Mouse (Mus musculus) stomach, postnatal 0 days (tissue): Measurements from ENCODE around the gene Etfbkmt. TPM values are rescaled to one million over a fixed set of nuclear protein-coding genes. Genes with fewer than 3 reads are reported as not detected.
A peak's percentile ranks its signal among the peaks of the same experiment; 100 is the strongest.
"Not testable (repeated sequence)": the region's sequence is repeated elsewhere in the genome, so short reads cannot be mapped to it uniquely, and the experiment has no call there.

Experiments
- ATAC-seq: fragments of 200-750 bp; cut with Nextera tagmentation; 2 replicates; pipeline ENCODE4 v1.8.0; 2017; ENCODE audit not compliant: low FRiP score, low TSS enrichment
- DNase-seq: peaks from one replicate; pipeline ENCODE4 v3.0.0-alpha.2; 2016; ENCODE audit warnings: low spot score
- H3K27ac ChIP-seq: fragments of 300-500 bp; sonication (generic); replicated peaks from 2 replicates; pipeline ENCODE4 v1.5.1; 2014; ENCODE audit warnings: mild to moderate bottlenecking, control low read depth
- H3K27me3 ChIP-seq: fragments of 300-500 bp; sonication (generic); 2 replicates; pipeline ENCODE4 v1.6.1; 2014; ENCODE audit warnings: low read length; ENCODE audit not compliant: control insufficient read depth, insufficient read depth
- H3K36me3 ChIP-seq: fragments of 300-500 bp; sonication (generic); 2 replicates; pipeline ENCODE4 v1.6.1; 2014; ENCODE audit warnings: low read length, mixed read lengths; ENCODE audit not compliant: control insufficient read depth, insufficient read depth
- H3K4me1 ChIP-seq: fragments of 300-500 bp; sonication (generic); replicated peaks from 2 replicates; pipeline ENCODE4 v1.6.1; 2014; ENCODE audit warnings: antibody characterized with exemption; ENCODE audit not compliant: control insufficient read depth, insufficient read depth
- H3K4me2 ChIP-seq: fragments of 300-500 bp; sonication (generic); replicated peaks from 2 replicates; pipeline ENCODE4 v1.6.1; 2014; ENCODE audit warnings: low read depth, mild to moderate bottlenecking, control low read depth, moderate library complexity
- H3K4me3 ChIP-seq: fragments of 300-500 bp; sonication (generic); 2 replicates; pipeline ENCODE4 v1.5.1; 2014; ENCODE audit warnings: low read depth, low read length, control low read depth
- H3K9ac ChIP-seq: fragments of 300-500 bp; sonication (generic); 2 replicates; pipeline ENCODE4 v1.6.1; 2014; ENCODE audit warnings: mild to moderate bottlenecking, low read length, control low read depth, mixed read lengths
- H3K9me3 ChIP-seq: fragments of 300-500 bp; sonication (generic); 2 replicates; pipeline ENCODE4 v1.6.1; 2016; ENCODE audit warnings: low read length; ENCODE audit not compliant: control insufficient read depth
- CTCF ChIP-seq: IDR thresholded peaks from 2 replicates; pipeline ENCODE4 v1.5.1; 2016; ENCODE audit warnings: antibody characterized with exemption, low read depth, mild to moderate bottlenecking, moderate library complexity
- EP300 ChIP-seq: optimal IDR thresholded peaks from 2 replicates; pipeline ENCODE3; 2016; ENCODE audit warnings: antibody characterized with exemption
- WGBS: fragments of 180-500 bp; shearing (Covaris S2); extraction: QIAGEN DNeasy Blood & Tissue Kit; methylation state at CpG from one replicate; pipeline ENCODE4 v1.1.7; 2014; 5-methylcytosine and 5-hydroxymethylcytosine counted together
- polyA plus RNA-seq: library from polyadenylated mRNA; unstranded; fragments of >200 nt; fragmentation: Nextera tagmentation; extraction: Ambion mirVana; gene quantifications from 2 replicates; pipeline ENCODE4 v1.2.1, GENCODE M21; 2015

The Etfbkmt gene
- polyA plus RNA-seq, 1 experiment from 2014 or later: 12.6 TPM

GRCm38 (mm10) chr6:149154116-149155030 lies 14.7 kb downstream of the Etfbkmt start:
- Histone ChIP-seq H3K27me3 (no peaks in the 10 kb centered on the region), H3K4me1 (0 out of 2 replicates have a peak, but pooled peaks cover 4% of the 10 kb centered on the region), H3K36me3 (peaks cover 4% of the 10 kb centered on the region; the same call in 1 of the 2 replicates), H3K9me3 (no peaks in the 10 kb centered on the region), H3K9ac (no peak overlapping the region), H3K27ac (peak overlapping the region; percentile 35; the same call in 1 of the 2 replicates), H3K4me3 (no peak overlapping the region), H3K4me2 (no peak overlapping the region)
- no peak for TF ChIP-seq EP300
- no peak for ATAC-seq
- no peak for DNase-seq
- WGBS: 21% methylated on average over 8 of the region's 8 CpGs

GRCm38 (mm10) chr6:149155031-149155841 lies 15.6 kb downstream of the Etfbkmt start:
- Histone ChIP-seq H3K27me3 (no peaks in the 10 kb centered on the region), H3K9me3 (no peaks in the 10 kb centered on the region), H3K4me3 (no peak overlapping the region), H3K27ac (peak overlapping the region; percentile 56), H3K36me3 (peaks cover 4% of the 10 kb centered on the region; the same call in 1 of the 2 replicates), H3K4me1 (0 out of 2 replicates have a peak, but pooled peaks cover 4% of the 10 kb centered on the region), H3K4me2 (no peak overlapping the region), H3K9ac (no peak overlapping the region)
- ATAC-seq (peak; percentile 65), DNase-seq (peak; percentile 44)
- WGBS: 33% methylated on average over 3 of the region's 3 CpGs
- TF ChIP-seq CTCF: no peak
- no peak for TF ChIP-seq EP300

GRCm38 (mm10) chr6:149167038-149167437 lies 27.4 kb downstream of the Etfbkmt start:
- H3K4me2 ChIP-seq, ATAC-seq, H3K27me3 ChIP-seq, DNase-seq, H3K36me3 ChIP-seq, H3K9ac ChIP-seq, H3K4me1 ChIP-seq, H3K9me3 ChIP-seq, H3K4me3 ChIP-seq, H3K27ac ChIP-seq: not testable (repeated sequence)
- WGBS: 59% methylated on average over 3 of the region's 4 CpGs

- DNase-seq: no peak
- 96% methylated on average over 1 of the region's 1 CpGs for WGBS
- Histone ChIP-seq H3K9ac (no peak overlapping the region), H3K27me3 (no peaks in the 10 kb centered on the region), H3K4me2 (no peak overlapping the region), H3K4me1 (no peaks in the 10 kb centered on the region), H3K27ac (no peak overlapping the region), H3K4me3 (no peak overlapping the region), H3K36me3 (0 out of 2 replicates have a peak, but pooled peaks cover 3% of the 10 kb centered on the region), H3K9me3 (no peaks in the 10 kb centered on the region; the same call in 1 of the 2 replicates)
- TF ChIP-seq EP300 (no peak), CTCF (no peak)
- ATAC-seq: no peak
These were observed 28.0 kb downstream of the Etfbkmt start for GRCm38 (mm10) chr6:149167672-149168071.

- Histone ChIP-seq H3K9ac (no peak overlapping the region), H3K36me3 (0 out of 2 replicates have a peak, but pooled peaks cover 3% of the 10 kb centered on the region), H3K9me3 (no peaks in the 10 kb centered on the region; the same call in 1 of the 2 replicates), H3K27ac (no peak overlapping the region), H3K4me1 (no peaks in the 10 kb centered on the region), H3K4me2 (no peak overlapping the region), H3K4me3 (no peak overlapping the region), H3K27me3 (no peaks in the 10 kb centered on the region)
- 89% methylated on average over 2 of the region's 2 CpGs for WGBS
- DNase-seq: no peak
- TF ChIP-seq CTCF (no peak), EP300 (no peak)
- no peak for ATAC-seq
These were observed 28.8 kb downstream of the Etfbkmt start for GRCm38 (mm10) chr6:149168436-149168835.

- not testable (repeated sequence) for H3K9me3 ChIP-seq, H3K27me3 ChIP-seq, H3K4me1 ChIP-seq, H3K4me2 ChIP-seq, DNase-seq, H3K9ac ChIP-seq, ATAC-seq, H3K36me3 ChIP-seq, H3K27ac ChIP-seq, H3K4me3 ChIP-seq
- WGBS: 89% methylated on average over 3 of the region's 4 CpGs
These were observed 30.3 kb downstream of the Etfbkmt start for GRCm38 (mm10) chr6:149169965-149170364.
